Mouse (Mus musculus) midbrain, postnatal 0 days (tissue): ENCODE results near the gene Ncan. TPM values are rescaled to one million over a fixed set of nuclear protein-coding genes. Genes with fewer than 3 reads are reported as not detected.

Source experiments
- ATAC-seq: fragments of 200-750 bp; cut with Nextera tagmentation; 2 replicates; pipeline ENCODE4 v1.8.0; 2017; ENCODE audit warnings: moderate number of reproducible peaks, mild to moderate bottlenecking, moderate TSS enrichment, moderate library complexity; ENCODE audit not compliant: low FRiP score
- DNase-seq: peaks from one replicate; pipeline ENCODE4 v3.0.0-alpha.2; 2015; ENCODE audit warnings: low spot score
- H3K27ac ChIP-seq: fragments of 300-500 bp; sonication (generic); 2 replicates; pipeline ENCODE4 v1.5.1; 2014; ENCODE audit warnings: low read depth, mild to moderate bottlenecking, low read length, mixed read lengths
- H3K27me3 ChIP-seq: fragments of 300-500 bp; sonication (generic); 2 replicates; pipeline ENCODE4 v1.6.1; 2014; ENCODE audit warnings: low read length, control low read depth, mixed read lengths; ENCODE audit not compliant: insufficient read depth
- H3K36me3 ChIP-seq: fragments of 300-500 bp; sonication (generic); 2 replicates; pipeline ENCODE4 v1.6.1; 2014; ENCODE audit warnings: low read length, control low read depth, mixed read lengths; ENCODE audit not compliant: insufficient read depth
- H3K4me1 ChIP-seq: fragments of 300-500 bp; sonication (generic); 2 replicates; pipeline ENCODE4 v1.6.1; 2014; ENCODE audit warnings: mild to moderate bottlenecking, control low read depth, antibody characterized with exemption, low read length, mixed read lengths; ENCODE audit not compliant: insufficient read depth
- H3K4me2 ChIP-seq: fragments of 300-500 bp; sonication (generic); 2 replicates; pipeline ENCODE4 v1.6.1; 2014; ENCODE audit warnings: low read depth, mild to moderate bottlenecking, low read length, mixed read lengths; ENCODE audit not compliant: poor library complexity, severe bottlenecking
- H3K4me3 ChIP-seq: fragments of 300-500 bp; sonication (generic); 2 replicates; pipeline ENCODE4 v1.5.1; 2014; ENCODE audit warnings: low read depth, mild to moderate bottlenecking, low read length, moderate library complexity
- H3K9ac ChIP-seq: fragments of 300-500 bp; sonication (generic); replicated peaks from 2 replicates; pipeline ENCODE4 v1.6.1; 2014; ENCODE audit warnings: mild to moderate bottlenecking, low read length, moderate library complexity, mixed read lengths; ENCODE audit not compliant: poor library complexity, severe bottlenecking
- H3K9me3 ChIP-seq: fragments of 300-500 bp; sonication (generic); 2 replicates; pipeline ENCODE4 v1.6.1; 2016; ENCODE audit warnings: low read length, control low read depth
- CTCF ChIP-seq: IDR thresholded peaks from 2 replicates; pipeline ENCODE4 v1.5.1; 2016; ENCODE audit warnings: antibody characterized with exemption, mild to moderate bottlenecking
- WGBS: fragments of 180-500 bp; shearing (Covaris S2); extraction: QIAGEN DNeasy Blood & Tissue Kit; methylation state at CpG from one replicate; pipeline ENCODE4 v1.1.7; 2014; 5-methylcytosine and 5-hydroxymethylcytosine counted together
- polyA plus RNA-seq: library from polyadenylated mRNA; unstranded; fragments of >200 nt; fragmentation: Nextera tagmentation; extraction: Ambion mirVana; gene quantifications from 2 replicates; pipeline ENCODE4 v1.2.1, GENCODE M21; 2015
- total RNA-seq: library from RNA; depleted of rRNA; stranded (reverse); fragments of >200 nt; gene quantifications from 2 replicates; pipeline ENCODE4 v1.2.3, GENCODE M21; 2014

Ncan gene
- total and polyA plus RNA-seq, 2 experiments from 2014 or later = 210 to 447 TPM

DNA sequence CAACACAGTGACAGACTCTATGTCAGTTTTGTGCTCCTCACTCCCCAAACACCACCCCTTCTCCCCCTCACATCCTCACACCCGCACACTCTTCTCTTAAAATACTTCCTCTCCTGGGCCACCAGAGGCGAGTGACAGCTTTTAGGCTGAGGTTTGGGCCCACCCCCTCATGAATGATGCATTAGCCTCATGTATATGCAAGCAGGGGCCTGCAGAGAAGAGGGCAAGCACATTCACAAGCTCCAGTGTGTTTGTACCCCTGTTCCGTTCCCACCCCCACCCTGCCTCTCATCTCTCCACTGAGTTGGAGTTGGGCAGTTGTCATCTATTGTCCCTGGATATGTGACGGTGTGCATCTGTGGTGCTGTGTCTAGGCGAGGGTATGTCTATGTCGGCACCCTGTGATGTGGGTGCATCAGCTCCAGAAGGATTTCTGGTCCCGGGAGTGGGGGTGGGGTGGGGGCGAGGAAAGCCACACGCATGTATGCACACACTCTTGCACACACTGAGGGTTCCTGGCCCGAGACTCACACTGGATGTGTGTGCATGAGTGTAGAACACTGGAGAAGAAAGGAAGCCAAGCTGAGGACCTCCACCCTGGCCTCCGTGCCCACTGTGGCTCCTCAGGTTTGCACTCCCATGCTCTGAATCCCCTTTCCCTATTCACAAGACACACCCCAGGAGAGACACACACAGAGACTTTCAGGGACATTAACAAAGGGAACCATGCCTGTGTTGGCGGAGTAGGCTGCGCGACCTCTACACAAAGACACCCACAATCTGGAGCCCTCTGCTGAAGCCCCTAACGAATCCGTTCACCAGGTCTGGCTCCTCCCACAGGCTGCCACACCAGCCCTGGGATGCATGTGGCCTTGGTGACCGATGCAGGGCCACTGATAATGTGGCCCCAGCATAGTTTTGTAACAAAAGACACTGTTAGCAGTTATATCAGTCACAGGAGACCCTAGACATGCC is 1.7 kb downstream of the Ncan start:
- DNase-seq = peak; percentile 88
- Histone ChIP-seq H3K27ac (peak overlapping the region; percentile 96), H3K4me1 (peaks cover 7% of the 10 kb centered on the region; the same call in 1 of the 2 replicates), H3K9me3 (no peaks in the 10 kb centered on the region), H3K9ac (peak overlapping the region; percentile 87), H3K27me3 (no peaks in the 10 kb centered on the region), H3K4me2 (peak overlapping the region; percentile 86), H3K36me3 (peaks cover 6% of the 10 kb centered on the region; the same call in 1 of the 2 replicates), H3K4me3 (peak overlapping the region; percentile 61)
- ATAC-seq = peak; percentile 87
- TF ChIP-seq CTCF = peak; percentile 58
- 1% methylated on average over 17 of the region's 17 CpGs for WGBS

DNA sequence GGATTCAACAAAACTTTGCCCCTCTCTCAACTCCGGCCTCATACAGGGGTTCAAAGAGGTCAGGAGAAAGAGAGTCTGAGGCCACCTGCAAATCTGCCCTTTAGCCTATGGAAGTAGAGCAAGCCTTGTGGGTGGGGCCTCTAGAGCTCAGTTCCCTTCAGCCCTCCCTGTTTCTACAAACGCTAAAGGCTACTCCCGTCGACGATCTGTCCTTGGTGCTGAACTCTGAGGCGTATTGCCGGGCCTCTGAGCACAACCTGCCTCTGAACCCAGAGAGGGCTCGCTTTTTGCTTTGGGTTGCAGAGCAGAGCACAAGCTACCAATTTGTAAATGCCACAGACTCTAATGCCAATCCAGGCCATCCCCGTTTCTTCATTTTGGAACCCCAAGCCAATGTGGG is 3.1 kb downstream of the Ncan start:
- H3K36me3 ChIP-seq = peaks cover 7% of the 10 kb centered on the region; the same call in 1 of the 2 replicates
- H3K9me3 ChIP-seq = no peaks in the 10 kb centered on the region
- TF ChIP-seq CTCF = no peak
- DNase-seq = no peak
- H3K27me3 ChIP-seq = no peaks in the 10 kb centered on the region
- peak overlapping the region; percentile 86 for H3K4me2 ChIP-seq
- H3K27ac ChIP-seq = 0 out of 2 replicates have a peak overlapping the region, but pooled peaks have one; percentile 96
- 13% methylated on average over 9 of the region's 9 CpGs for WGBS
- H3K4me3 ChIP-seq = peak overlapping the region; percentile 61; the same call in 1 of the 2 replicates
- no peak for ATAC-seq
- peaks cover 7% of the 10 kb centered on the region; the same call in 1 of the 2 replicates for H3K4me1 ChIP-seq
- H3K9ac ChIP-seq = peak overlapping the region; percentile 87; the same call in 1 of the 2 replicates

DNA sequence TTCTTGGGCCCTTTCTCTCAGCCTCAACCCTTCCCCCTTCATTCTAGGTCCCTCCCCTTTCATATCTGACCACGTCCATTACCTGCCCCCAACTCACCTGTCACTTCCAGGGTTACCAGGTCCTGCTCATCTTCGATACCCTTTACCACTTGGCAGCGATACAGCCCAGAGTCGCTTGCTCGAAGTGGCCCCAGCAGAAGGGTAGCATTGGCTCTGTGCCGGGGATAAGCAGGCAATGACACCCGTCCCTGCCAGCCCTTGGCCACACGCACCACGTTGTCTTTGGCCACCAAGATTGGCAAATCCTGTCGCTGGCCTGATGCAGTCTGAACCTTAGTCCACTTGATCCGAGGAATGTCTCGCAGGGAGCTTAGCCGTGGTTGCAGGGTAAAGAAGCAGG is 5.8 kb downstream of the Ncan start:
- no peak for ATAC-seq
- H3K4me1 ChIP-seq = peaks cover 9% of the 10 kb centered on the region; the same call in 1 of the 2 replicates
- no peak overlapping the region for H3K4me3 ChIP-seq
- no peak overlapping the region for H3K9ac ChIP-seq
- H3K27me3 ChIP-seq = no peaks in the 10 kb centered on the region
- DNase-seq = no peak
- WGBS = 72% methylated on average over 13 of the region's 13 CpGs
- H3K27ac ChIP-seq = no peak overlapping the region
- no peak overlapping the region for H3K4me2 ChIP-seq
- no peak for TF ChIP-seq CTCF
- peaks cover 28% of the 10 kb centered on the region for H3K36me3 ChIP-seq
- no peaks in the 10 kb centered on the region for H3K9me3 ChIP-seq

GRCm38 (mm10) chr8:70114488-70114887 is 6.2 kb downstream of the Ncan start:
- no peak for TF ChIP-seq CTCF
- DNase-seq (no peak), ATAC-seq (no peak)
- peaks cover 32% of the 10 kb centered on the region for H3K36me3 ChIP-seq
- no peak overlapping the region for H3K4me3 ChIP-seq
- H3K9ac ChIP-seq = no peak overlapping the region
- no peak overlapping the region for H3K27ac ChIP-seq
- no peaks in the 10 kb centered on the region for H3K9me3 ChIP-seq
- no peak overlapping the region for H3K4me2 ChIP-seq
- WGBS = 27% methylated on average over 6 of the region's 6 CpGs
- H3K4me1 ChIP-seq = peaks cover 9% of the 10 kb centered on the region; the same call in 1 of the 2 replicates
- H3K27me3 ChIP-seq = no peaks in the 10 kb centered on the region

- ATAC-seq (no peak), DNase-seq (peak; percentile 32)
- 11% methylated on average over 43 of the region's 43 CpGs for WGBS
- no peak overlapping the region for H3K27ac ChIP-seq
- H3K36me3 ChIP-seq = peaks cover 51% of the 10 kb centered on the region
- H3K4me1 ChIP-seq = peaks cover 3% of the 10 kb centered on the region; the same call in 1 of the 2 replicates
- TF ChIP-seq CTCF = no peak
- H3K4me2 ChIP-seq = no peak overlapping the region
- peak overlapping the region; percentile 46; the same call in 1 of the 2 replicates for H3K9ac ChIP-seq
- no peaks in the 10 kb centered on the region for H3K9me3 ChIP-seq
- H3K27me3 ChIP-seq = no peaks in the 10 kb centered on the region
- no peak overlapping the region for H3K4me3 ChIP-seq
Measured at GRCm38 (mm10) chr8:70112401-70113016, 8.2 kb downstream of the Ncan start.
